Mouse (Mus musculus) left cerebral cortex, postnatal 36 days (tissue): ENCODE data around the gene Cd300c. TPM values are rescaled to one million over a fixed set of nuclear protein-coding genes. Genes with fewer than 3 reads are reported as not detected.

Source experiments
- total RNA-seq, 2 experiments: library from RNA; stranded (reverse); gene quantifications; 2 replicates each; pipeline ENCODE4 v1.2.3; 2021

The Cd300c gene
- total RNA-seq, 2 experiments from 2014 or later = not detected

Other genes starting within 250 kb of the Cd300c start
- 1 to 10 TPM in 1 of 2 experiments, under 1 TPM in 1; 0.91 to 2.1 TPM for gene Dnaic2, start 241.7 kb downstream of the Cd300c start, total RNA-seq
- 1 to 10 TPM; 4.5 to 4.8 TPM for gene Kif19a, start 203.8 kb downstream of the Cd300c start, total RNA-seq
- 10 to 100 TPM; 29.1 to 35.8 TPM for gene Btbd17, start 173.2 kb downstream of the Cd300c start, total RNA-seq
- gene Gpr142, start 170.2 kb downstream of the Cd300c start, total RNA-seq = not detected
- 1 to 10 TPM; 4.7 to 8.0 TPM for gene Gprc5c, start 118.0 kb downstream of the Cd300c start, total RNA-seq
- under 1 TPM; 0.42 to 0.61 TPM for gene Cd300a, start 79.1 kb downstream of the Cd300c start, total RNA-seq
- not detected for gene Cd300lb, start 34.8 kb downstream of the Cd300c start, total RNA-seq
- not detected for gene Cd300ld, start 20.8 kb upstream of the Cd300c start, total RNA-seq
- 1 to 10 TPM; 3.5 to 4.3 TPM for gene Cd300c2, start 32.7 kb upstream of the Cd300c start, total RNA-seq
- not detected for gene Cd300ld2, start 47.0 kb upstream of the Cd300c start, total RNA-seq
- not detected for gene Cd300ld4, start 57.9 kb upstream of the Cd300c start, total RNA-seq
- gene Cd300ld5, start 68.6 kb upstream of the Cd300c start, total RNA-seq = under 1 TPM; 0.72 to 0.75 TPM
- under 1 TPM; 0.72 to 0.75 TPM for gene Cd300ld3, start 79.3 kb upstream of the Cd300c start, total RNA-seq
- gene Cd300e, start 93.0 kb upstream of the Cd300c start, total RNA-seq = not detected
- gene Rab37, start 122.3 kb upstream of the Cd300c start, total RNA-seq = 1 to 10 TPM; 1.1 to 1.9 TPM
- gene Cd300lf, start 164.8 kb upstream of the Cd300c start, total RNA-seq = under 1 TPM; 0.44 to 0.48 TPM
- gene Slc9a3r1, start 194.2 kb upstream of the Cd300c start, total RNA-seq = 10 to 100 TPM; 76.4 to 82.8 TPM
- 10 to 100 TPM; 14.2 to 15.4 TPM for gene Tmem104, start 218.3 kb upstream of the Cd300c start, total RNA-seq
- 10 to 100 TPM; 25.2 to 30.1 TPM for gene Nat9, start 218.7 kb upstream of the Cd300c start, total RNA-seq